Mouse (Mus musculus) myocyte (in vitro differentiated cells): ENCODE measurements at regions not wholly inside any gene's neighbourhood (a gene's known extent, or its start where the extent isn't known, plus 50 kb on each side); places are given as distances from the start of the nearest gene placed in this dataset.

Experiments used
- E2F4 ChIP-seq: IDR thresholded peaks from one replicate; pipeline ENCODE4 v1.6.1; 2011; ENCODE audit warnings: mild to moderate bottlenecking, control low read depth, moderate library complexity; ENCODE audit not compliant: insufficient read depth
- POLR2A ChIP-seq: IDR thresholded peaks from one replicate; pipeline ENCODE4 v1.6.1; 2011; ENCODE audit warnings: low read depth, mild to moderate bottlenecking, control low read depth, moderate library complexity; ENCODE audit not compliant: insufficient read length
- REST ChIP-seq: IDR thresholded peaks from one replicate; pipeline ENCODE4 v1.6.1; 2011; ENCODE audit warnings: mild to moderate bottlenecking, control low read depth, moderate library complexity; ENCODE audit not compliant: insufficient read depth, insufficient read length
- SRF ChIP-seq: IDR thresholded peaks from one replicate; pipeline ENCODE4 v1.6.1; 2011; ENCODE audit warnings: low read depth; ENCODE audit not compliant: control insufficient read depth, insufficient read length
- TCF12 ChIP-seq: IDR thresholded peaks from one replicate; pipeline ENCODE4 v1.6.1; 2011; ENCODE audit warnings: mild to moderate bottlenecking, control low read depth; ENCODE audit not compliant: poor library complexity, insufficient read depth, severe bottlenecking

GRCm38 (mm10) chr9:34202942-34203551 is 282.6 kb upstream of the Kirrel3 start:
- TF ChIP-seq E2F4 (no peak), POLR2A (no peak), TCF12 (no peak), REST (no peak), SRF (no peak)
